Mouse (Mus musculus) MEL (cell line): Measurements from ENCODE around the gene Pigt. TPM values are rescaled to one million over a fixed set of nuclear protein-coding genes. Genes with fewer than 3 reads are reported as not detected.

Experiments
- DNase-seq: peaks from one replicate; pipeline ENCODE4 v3.0.0; 2011; ENCODE audit warnings: low read depth, low spot score
- H3K27ac ChIP-seq: 2 replicates; pipeline ENCODE4 v1.5.1; 2012; ENCODE audit warnings: low read depth, mild to moderate bottlenecking, control low read depth, low read length, moderate library complexity; ENCODE audit not compliant: control insufficient read depth
- H3K27me3 ChIP-seq, 2 experiments: fragments of 150-350 bp in 1 of 2; sonication (generic) in 1 of 2; 2 replicates each; pipeline ENCODE4 v1.6.1; 2012; ENCODE audit warnings: low read length in 2 of 2, mild to moderate bottlenecking in 2 of 2, improper control_type of control experiment in 1 of 2, moderate library complexity in 1 of 2; ENCODE audit not compliant: insufficient read depth in 2 of 2, control insufficient read depth in 1 of 2
- H3K36me3 ChIP-seq, 2 experiments: 2 replicates each; pipeline ENCODE4 v1.6.1; 2012 to 2014; ENCODE audit warnings: low read length in 2 of 2, improper control_type of control experiment in 1 of 2, inconsistent platforms in 1 of 2, mild to moderate bottlenecking in 1 of 2; ENCODE audit not compliant: insufficient read depth in 2 of 2, control insufficient read depth in 1 of 2
- H3K4me1 ChIP-seq, 2 experiments: fragments of 150-350 bp in 1 of 2; sonication (generic) in 1 of 2; 2 replicates each; pipeline ENCODE4 v1.6.1; 2012; ENCODE audit warnings: low read length in 2 of 2, improper control_type of control experiment in 1 of 2, mild to moderate bottlenecking in 1 of 2; ENCODE audit not compliant: insufficient read depth in 2 of 2, control insufficient read depth in 1 of 2
- H3K4me3 ChIP-seq, 2 experiments: fragments of 150-350 bp in 1 of 2; sonication (generic) in 1 of 2; 2 replicates each; pipeline ENCODE4 v1.5.1; 2012; ENCODE audit warnings: low read depth in 2 of 2, low read length in 2 of 2, mild to moderate bottlenecking in 2 of 2, moderate library complexity in 2 of 2, control low read depth in 1 of 2, improper control_type of control experiment in 1 of 2; ENCODE audit not compliant: control insufficient read depth in 1 of 2, insufficient read depth in 1 of 2
- H3K79me2 ChIP-seq: 2 replicates; pipeline ENCODE4 v1.6.1; 2012; ENCODE audit warnings: mild to moderate bottlenecking, low read length, moderate library complexity; ENCODE audit not compliant: control insufficient read depth, poor library complexity, insufficient read depth
- H3K9ac ChIP-seq: 2 replicates; pipeline ENCODE4 v1.6.1; 2012; ENCODE audit warnings: low read depth, mild to moderate bottlenecking, control low read depth, low read length, moderate library complexity; ENCODE audit not compliant: control insufficient read depth, poor library complexity, severe bottlenecking
- H3K9me3 ChIP-seq: fragments of 150-350 bp; sonication (generic); replicated peaks from 2 replicates; pipeline ENCODE4 v1.6.1; 2012; ENCODE audit warnings: mild to moderate bottlenecking, low read length, improper control_type of control experiment, moderate library complexity; ENCODE audit not compliant: insufficient read depth
- BHLHE40 ChIP-seq: IDR thresholded peaks from 2 replicates; pipeline ENCODE4 v1.6.1; 2012; ENCODE audit warnings: low read depth, mild to moderate bottlenecking, inconsistent platforms, low read length, improper control_type of control experiment, borderline replicate concordance
- CHD1 ChIP-seq: IDR thresholded peaks from 2 replicates; pipeline ENCODE4 v1.6.1; 2012; ENCODE audit warnings: low read depth, mild to moderate bottlenecking, inconsistent platforms, low read length, improper control_type of control experiment
- E2F4 ChIP-seq: IDR thresholded peaks from 2 replicates; pipeline ENCODE4 v1.6.1; 2011; ENCODE audit warnings: low read depth, low read length, improper control_type of control experiment, borderline replicate concordance
- EP300 ChIP-seq, 2 experiments: IDR thresholded peaks; 2 replicates each; pipeline ENCODE4 v1.6.1; 2011; ENCODE audit warnings: improper control_type of control experiment in 2 of 2, low read length in 2 of 2, low read depth in 1 of 2, mild to moderate bottlenecking in 1 of 2
- GABPA ChIP-seq: IDR thresholded peaks from 2 replicates; pipeline ENCODE4 v1.6.1; 2012; ENCODE audit warnings: low read depth, mild to moderate bottlenecking, inconsistent platforms, low read length, improper control_type of control experiment, moderate library complexity
- GATA1 ChIP-seq: IDR thresholded peaks from 2 replicates; pipeline ENCODE4 v1.6.1; 2011; ENCODE audit warnings: low read depth, low read length, improper control_type of control experiment
- HCFC1 ChIP-seq: IDR thresholded peaks from 2 replicates; pipeline ENCODE4 v1.6.1; 2012; ENCODE audit warnings: low read depth, mild to moderate bottlenecking, inconsistent platforms, low read length, improper control_type of control experiment, moderate library complexity
- MAFK ChIP-seq: IDR thresholded peaks from 2 replicates; pipeline ENCODE4 v1.6.1; 2011; ENCODE audit warnings: low read depth, mild to moderate bottlenecking, low read length, improper control_type of control experiment, borderline replicate concordance
- MAZ ChIP-seq: IDR thresholded peaks from 2 replicates; pipeline ENCODE4 v1.6.1; 2012; ENCODE audit warnings: low read depth, mild to moderate bottlenecking, inconsistent platforms, low read length, improper control_type of control experiment
- MYC ChIP-seq: IDR thresholded peaks from 2 replicates; pipeline ENCODE4 v1.6.1; 2011; ENCODE audit warnings: low read depth, mild to moderate bottlenecking, low read length, improper control_type of control experiment, moderate library complexity
- NELFE ChIP-seq: IDR thresholded peaks from 2 replicates; pipeline ENCODE4 v1.6.1; 2011; ENCODE audit warnings: low read depth, low read length, improper control_type of control experiment
- NRF1 ChIP-seq: IDR thresholded peaks from 2 replicates; pipeline ENCODE4 v1.6.1; 2014; ENCODE audit warnings: low read depth, mild to moderate bottlenecking, inconsistent platforms, low read length, improper control_type of control experiment, moderate library complexity; ENCODE audit not compliant: poor library complexity, insufficient read depth, severe bottlenecking
- POLR2A ChIP-seq, 2 experiments: IDR thresholded peaks; 2 replicates each; pipeline ENCODE4 v1.6.1; 2011 to 2012; ENCODE audit warnings: low read length in 2 of 2, mild to moderate bottlenecking in 2 of 2, control low read depth in 1 of 2, improper control_type of control experiment in 1 of 2, low read depth in 1 of 2, moderate library complexity in 1 of 2; ENCODE audit not compliant: control insufficient read depth in 1 of 2, insufficient read depth in 1 of 2, poor library complexity in 1 of 2
- POLR2AphosphoS2 ChIP-seq: IDR thresholded peaks from 2 replicates; pipeline ENCODE4 v1.6.1; 2011; ENCODE audit warnings: low read length, improper control_type of control experiment
- POLR2AphosphoS5 ChIP-seq: IDR thresholded peaks from 2 replicates; pipeline ENCODE4 v1.6.1; 2012; ENCODE audit warnings: low read depth, borderline replicate concordance, mild to moderate bottlenecking, inconsistent platforms, low read length, moderate library complexity, mixed read lengths
- RCOR1 ChIP-seq: IDR thresholded peaks from 2 replicates; pipeline ENCODE4 v1.6.1; 2012; ENCODE audit warnings: low read depth, mild to moderate bottlenecking, inconsistent platforms, low read length, improper control_type of control experiment
- SIN3A ChIP-seq: IDR thresholded peaks from 2 replicates; pipeline ENCODE4 v1.6.1; 2012; ENCODE audit warnings: low read length, improper control_type of control experiment, inconsistent platforms
- SMC3 ChIP-seq: IDR thresholded peaks from 2 replicates; pipeline ENCODE4 v1.6.1; 2011; ENCODE audit warnings: low read depth, low read length, improper control_type of control experiment
- TBP ChIP-seq: IDR thresholded peaks from 2 replicates; pipeline ENCODE4 v1.8.0; 2011; ENCODE audit warnings: low read depth, low read length, improper control_type of control experiment
- USF1 ChIP-seq: IDR thresholded peaks from 2 replicates; pipeline ENCODE4 v1.6.1; 2014; ENCODE audit warnings: low read depth, mild to moderate bottlenecking, inconsistent platforms, low read length, improper control_type of control experiment, moderate library complexity
- USF2 ChIP-seq, 2 experiments: IDR thresholded peaks; 2 replicates each; pipeline ENCODE4 v1.6.1; 2011 to 2012; ENCODE audit warnings: improper control_type of control experiment in 2 of 2, low read length in 2 of 2, borderline replicate concordance in 1 of 2, inconsistent platforms in 1 of 2, low read depth in 1 of 2, mild to moderate bottlenecking in 1 of 2; ENCODE audit not compliant: insufficient read depth in 1 of 2
- ZC3H11A ChIP-seq: IDR thresholded peaks from 2 replicates; pipeline ENCODE4 v1.6.1; 2012; ENCODE audit warnings: low read depth, mild to moderate bottlenecking, inconsistent platforms, low read length, improper control_type of control experiment
- ZNF384 ChIP-seq: IDR thresholded peaks from 2 replicates; pipeline ENCODE4 v1.6.1; 2012; ENCODE audit warnings: low read depth, mild to moderate bottlenecking, inconsistent platforms, low read length, improper control_type of control experiment
- polyA plus RNA-seq, 2 experiments: library from polyadenylated mRNA; stranded (reverse) in 1 of 2; unstranded in 1 of 2; fragments of >175 nt in 1 of 2; fragments of >200 nt in 1 of 2; gene quantifications; 2 replicates each; pipeline versions ENCODE4 v1.2.1 to v1.2.4; 2012; ENCODE audit warnings: low replicate concordance in 2 of 2, low read depth in 1 of 2; ENCODE audit not compliant: insufficient read length in 2 of 2, insufficient read depth in 1 of 2, missing spikeins in 1 of 2
- total RNA-seq: library from RNA; depleted of rRNA; stranded (reverse); fragments of 300-350 nt; gene quantifications from 2 replicates; pipeline ENCODE4 v1.2.3, GENCODE M21; 2012

The Pigt gene
- total and polyA plus RNA-seq, 3 experiments: 39.8 to 115 TPM; not detected in 1

GRCm38 (mm10) chr2:164457942-164458341, 39.4 kb upstream of the Pigt start:
- Histone ChIP-seq H3K36me3 (peaks cover 0 to 9% of the 10 kb centered on the region in 2 experiments; a peak in 2 of 4 replicates), H3K4me3 (no peak overlapping the region), H3K27me3 (peaks cover 7 to 12% of the 10 kb centered on the region in 2 experiments; a peak in 3 of 4 replicates), H3K9me3 (no peaks in the 10 kb centered on the region), H3K4me1 (peaks cover 3 to 8% of the 10 kb centered on the region in 2 experiments; a peak in 2 of 4 replicates), H3K27ac (no peak overlapping the region), H3K9ac (no peak overlapping the region), H3K79me2 (peaks cover 19% of the 10 kb centered on the region)
- DNase-seq: no peak
- peak; percentile 41; the same call in 1 of the 2 replicates for TF ChIP-seq USF1
- TF ChIP-seq ZC3H11A: no peak
- TF ChIP-seq GABPA: no peak

DNA sequence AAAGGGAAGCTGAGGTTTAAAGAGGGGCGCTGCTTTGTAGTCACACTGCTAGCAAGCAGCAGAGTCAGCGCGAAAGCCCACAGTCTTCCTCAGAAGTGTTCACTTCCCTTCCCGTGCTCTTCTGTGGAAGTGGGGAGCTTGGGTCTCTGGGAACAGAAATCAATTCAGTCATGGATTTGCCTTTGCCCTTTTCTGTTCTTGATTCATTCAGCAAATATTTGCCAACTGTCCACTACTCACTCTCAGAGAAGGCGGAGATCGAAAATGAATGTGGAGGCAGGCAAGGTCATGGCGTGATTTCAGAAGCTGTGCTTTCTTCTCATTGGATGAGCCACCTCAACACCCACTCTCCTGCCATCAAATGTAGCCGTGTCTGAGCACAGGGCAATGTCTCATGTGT, 38.8 kb upstream of the Pigt start:
- Histone ChIP-seq H3K79me2 (peaks cover 21% of the 10 kb centered on the region), H3K9me3 (no peaks in the 10 kb centered on the region), H3K4me3 (no peak overlapping the region), H3K36me3 (peaks cover 0 to 9% of the 10 kb centered on the region in 2 experiments; a peak in 2 of 4 replicates), H3K9ac (no peak overlapping the region), H3K27ac (no peak overlapping the region), H3K27me3 (peaks cover 7 to 10% of the 10 kb centered on the region in 2 experiments; a peak in 3 of 4 replicates), H3K4me1 (peaks cover 3 to 8% of the 10 kb centered on the region in 2 experiments; a peak in 2 of 4 replicates)
- DNase-seq: no peak
- TF ChIP-seq POLR2A (IDR thresholded peaks at IDR 0.05; ENCODE audit: control insufficient read depth in 1 of 2, insufficient read depth in 1 of 2, low read depth in 1 of 2, low read length in 2 of 2, poor library complexity in 1 of 2) (no peak), SMC3 (no peak), MAZ (no peak), MAFK (no peak), MYC (no peak), BHLHE40 (no peak)

DNA sequence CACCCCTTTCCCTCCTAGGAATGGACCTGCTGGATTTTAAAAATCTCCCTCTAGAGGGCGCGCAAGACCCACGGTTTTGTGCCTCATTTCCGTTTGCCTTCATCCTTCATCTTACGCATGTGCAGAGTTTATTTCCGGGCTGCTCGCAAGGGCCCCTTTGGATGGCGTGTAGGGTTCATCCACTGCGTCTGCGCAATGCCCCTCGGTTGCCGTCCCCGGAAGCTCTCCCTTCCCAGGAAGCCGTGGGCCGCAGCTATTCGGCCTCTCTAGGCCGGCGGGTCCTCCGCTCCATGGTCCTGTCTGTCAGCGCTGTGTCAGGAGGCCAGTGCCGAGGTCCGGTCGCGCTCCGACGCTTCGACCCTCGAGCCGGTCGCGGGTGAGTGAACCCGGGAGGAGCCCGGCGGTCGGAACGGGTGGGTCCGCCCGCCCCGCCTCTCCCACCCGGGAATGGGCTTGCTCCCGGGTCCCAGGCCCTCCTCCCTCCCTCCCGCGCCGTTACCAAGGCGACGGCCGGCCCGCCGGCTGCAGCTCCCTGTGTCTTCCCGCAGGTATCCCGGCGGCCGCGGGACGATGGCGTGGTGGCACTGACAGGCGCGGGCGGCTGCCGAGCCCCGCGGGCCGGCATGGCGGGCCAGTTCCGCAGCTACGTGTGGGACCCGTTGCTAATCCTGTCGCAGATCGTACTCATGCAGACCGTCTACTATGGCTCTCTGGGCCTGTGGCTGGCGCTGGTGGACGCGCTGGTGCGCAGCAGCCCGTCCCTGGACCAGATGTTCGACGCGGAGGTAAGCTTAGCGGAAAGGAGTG, 36.4 kb upstream of the Pigt start, which contains the start of gene Gm20458:
Gm20458 (plus strand) TSS at position 223 of the 807 bp plus-strand sequence.
- peaks cover 0 to 12% of the 10 kb centered on the region in 2 experiments; a peak in 2 of 4 replicates for H3K36me3 ChIP-seq
- peaks cover 6 to 8% of the 10 kb centered on the region in 2 experiments; a peak in 2 of 4 replicates for H3K4me1 ChIP-seq
- peak within 1 kb of the TSS; percentile 85 for H3K9ac ChIP-seq
- DNase-seq: peak; percentile 98
- peak within 1 kb of the TSS; percentile 70 to 100 for H3K4me3 ChIP-seq
- peaks cover 21% of the 10 kb centered on the region for H3K79me2 ChIP-seq
- no peaks in the 10 kb centered on the region; a peak in 1 of 4 replicates for H3K27me3 ChIP-seq
- no peaks in the 10 kb centered on the region for H3K9me3 ChIP-seq
- H3K27ac ChIP-seq: peak within 1 kb of the TSS; percentile 47
- TF ChIP-seq TBP (peak; percentile 67; the same call in 1 of the 2 replicates), RCOR1 (no peak), SMC3 (peak; percentile 57), NRF1 (peak; percentile 98), NELFE (peak; percentile 68), GABPA (no peak; the same call in 1 of the 2 replicates), SIN3A (peak; percentile 96), USF2 (IDR thresholded peaks at IDR 0.05; ENCODE audit: borderline replicate concordance in 1 of 2, insufficient read depth in 1 of 2, low read depth in 1 of 2, low read length in 2 of 2) (no peak), HCFC1 (peak; percentile 98), USF1 (peak; percentile 41), CHD1 (no peak), POLR2AphosphoS5 (no peak), E2F4 (no peak; the same call in 1 of the 2 replicates), POLR2AphosphoS2 (peak; percentile 35; the same call in 1 of the 2 replicates), EP300 (IDR thresholded peaks at IDR 0.05; ENCODE audit: low read depth in 1 of 2, low read length in 2 of 2) (0 out of 4 replicates have a peak, but pooled peaks of 1 of the 2 experiments have one; percentile 16), ZNF384 (peak; percentile 53; the same call in 1 of the 2 replicates), GATA1 (0 out of 2 replicates have a peak, but pooled peaks have one; percentile 17)
